Mouse (Mus musculus) stomach, postnatal 0 days (tissue): Measurements from ENCODE around the gene Sec14l4.
"Not testable (repeated sequence)": the region's sequence is repeated elsewhere in the genome, so short reads cannot be mapped to it uniquely, and the experiment has no call there.

ENCODE experiments used
- CTCF ChIP-seq: IDR thresholded peaks from 2 replicates; pipeline ENCODE4 v1.5.1; 2016; ENCODE audit warnings: antibody characterized with exemption, low read depth, mild to moderate bottlenecking, moderate library complexity
- EP300 ChIP-seq: optimal IDR thresholded peaks from 2 replicates; pipeline ENCODE3; 2016; ENCODE audit warnings: antibody characterized with exemption

DNA sequence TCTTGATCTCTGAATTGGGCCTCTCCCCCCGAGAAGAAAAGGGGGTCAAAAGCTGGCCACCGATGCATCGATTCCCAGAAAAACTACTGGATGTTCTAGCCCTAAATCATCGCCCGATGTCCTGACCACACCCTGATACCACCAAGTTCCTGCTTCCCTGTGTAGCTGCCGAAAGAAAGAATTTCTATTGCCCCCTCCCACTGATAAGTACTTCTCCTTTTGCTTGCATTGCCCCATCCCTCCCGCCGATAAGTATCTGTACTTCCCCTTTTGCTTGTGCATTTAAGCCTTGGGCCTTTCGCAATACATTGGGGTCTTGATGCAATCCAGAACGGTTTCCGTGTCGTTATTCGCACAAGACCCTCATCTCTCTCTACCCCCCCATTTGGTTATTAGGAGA, 9.2 kb upstream of the Sec14l4 start:
- TF ChIP-seq CTCF, EP300: not testable (repeated sequence)
